Mouse (Mus musculus): ENCODE measurements around the gene Prkacb.

The Prkacb gene

GRCm38 (mm10) chr3:146719696-146720095 is 93.1 kb downstream of the Prkacb start:
- DNase-seq (ENCODE audit: low spot score), result no peak

GRCm38 (mm10) chr3:146718251-146718650 is 94.5 kb downstream of the Prkacb start:
- no peak for DNase-seq (ENCODE audit: low spot score)

GRCm38 (mm10) chr3:146712305-146712704 is 100.5 kb downstream of the Prkacb start:
- no peak for DNase-seq (ENCODE audit: low spot score)

- no peak for DNase-seq (ENCODE audit: low spot score)
Observed at GRCm38 (mm10) chr3:146711559-146711958, 101.2 kb downstream of the Prkacb start.

GRCm38 (mm10) chr3:146711084-146711483 is 101.7 kb downstream of the Prkacb start:
- no peak for DNase-seq (ENCODE audit: low spot score)

GRCm38 (mm10) chr3:146709086-146709485 is 103.7 kb downstream of the Prkacb start:
- DNase-seq (ENCODE audit: low spot score), result no peak

- DNase-seq (ENCODE audit: low spot score), result no peak
Observed at GRCm38 (mm10) chr3:146708381-146708780, 104.4 kb downstream of the Prkacb start.

- no peak for DNase-seq (ENCODE audit: low spot score)
Observed at GRCm38 (mm10) chr3:146704099-146704498, 108.7 kb downstream of the Prkacb start.

GRCm38 (mm10) chr3:146700051-146700450 is 112.7 kb downstream of the Prkacb start:
- no peak for DNase-seq (ENCODE audit: low spot score)

GRCm38 (mm10) chr3:146698982-146699381 is 113.8 kb downstream of the Prkacb start:
- DNase-seq (ENCODE audit: low spot score), result no peak

- no peak for DNase-seq (ENCODE audit: low spot score)
Observed at GRCm38 (mm10) chr3:146692547-146692946, 120.2 kb downstream of the Prkacb start.

- DNase-seq (ENCODE audit: low spot score), result no peak
Observed at GRCm38 (mm10) chr3:146687121-146687725, 125.6 kb downstream of the Prkacb start.

GRCm38 (mm10) chr3:146686428-146686827 is 126.4 kb downstream of the Prkacb start:
- peak; percentile 45 for DNase-seq (ENCODE audit: low spot score)

- peak; percentile 5 for DNase-seq (ENCODE audit: low spot score)
Observed at GRCm38 (mm10) chr3:146684811-146685675, 127.7 kb downstream of the Prkacb start, which contains the start of gene Samd13. Gene Samd13 (minus strand): TSS chr3:146685592.

- DNase-seq (ENCODE audit: low spot score), result no peak
Observed at GRCm38 (mm10) chr3:146683095-146683494, 129.7 kb downstream of the Prkacb start.

- peak; percentile 40 for DNase-seq (ENCODE audit: low spot score)
Observed at GRCm38 (mm10) chr3:146682140-146682651, 130.6 kb downstream of the Prkacb start.

GRCm38 (mm10) chr3:146681696-146682095 is 131.1 kb downstream of the Prkacb start:
- DNase-seq (ENCODE audit: low spot score), result no peak

GRCm38 (mm10) chr3:146680625-146681024 is 132.2 kb downstream of the Prkacb start:
- no peak for DNase-seq (ENCODE audit: low spot score)

GRCm38 (mm10) chr3:146679646-146680045 is 133.1 kb downstream of the Prkacb start:
- no peak for DNase-seq (ENCODE audit: low spot score)

Measured in T-cell, adult 2 months (primary cell).